9 mouse cellular contexts compared by ENCODE assay signal in the genomic region with DNA sequence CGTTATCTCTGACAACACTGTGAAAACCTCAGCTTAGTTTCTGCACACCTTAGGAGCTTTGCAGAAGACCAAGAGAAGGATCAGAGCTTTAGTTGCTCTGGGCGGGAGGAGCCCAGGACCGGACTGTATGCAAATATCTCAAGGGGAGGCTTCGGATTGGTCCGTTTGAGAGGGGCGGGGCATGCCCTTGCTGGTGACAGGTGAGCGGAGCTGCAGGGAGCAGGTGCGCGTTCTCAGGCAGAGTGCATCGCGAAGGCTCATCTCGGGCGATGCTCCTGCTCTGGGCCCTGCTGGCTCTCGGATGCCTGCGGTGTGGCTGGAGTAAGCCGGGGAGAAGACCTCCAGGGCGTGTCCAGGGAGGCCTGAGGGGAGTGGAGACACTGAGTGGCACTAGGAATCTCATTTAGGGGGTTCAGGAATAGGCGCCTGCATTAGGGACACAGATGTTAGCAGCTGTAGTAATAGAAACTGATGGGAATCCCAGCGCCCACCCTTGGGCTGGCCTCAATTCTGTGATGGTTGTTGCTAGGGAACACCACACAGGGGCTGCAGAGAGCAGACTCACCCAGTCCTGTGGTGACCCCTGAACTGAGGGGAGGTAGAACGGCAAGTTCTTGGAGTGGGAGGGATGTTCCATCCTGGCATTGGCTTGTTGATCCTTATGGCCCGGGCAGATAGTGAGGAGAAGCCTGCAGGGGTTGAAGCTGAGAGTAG. TPM values are rescaled to one million over a fixed set of nuclear protein-coding genes. Genes with fewer than 3 reads are reported as not detected.
DNase-seq lines count a peak whose midpoint lies in the region; ATAC-seq and TF ChIP-seq lines count a peak whose summit lies in the region.
"Had no signal": no experiment of that assay in that cellular context is flagged by ENCODE, and none has a peak within 500 bp of the region (broad histone marks: within the 10 kb centered on the region; RNA-seq: fewer than 3 reads in every experiment).

A gene (plus strand): TSS at position 191 of the 714 bp plus-strand sequence.

- 9% methylated on average over 21 of the region's 21 CpGs for WGBS in forebrain, postnatal 0 days
- WGBS in midbrain, embryonic 16.5 days, result 7% methylated on average over 21 of the region's 21 CpGs

- H3K27ac ChIP-seq in layer of hippocampus, adult 2 months, result 0 out of 2 replicates have a peak within 1 kb of the TSS, but pooled peaks have one; percentile 18
- H3K27ac ChIP-seq in forebrain, postnatal 0 days (ENCODE audit: low read depth, low read length), result peak within 1 kb of the TSS; percentile 67
- no peak within 1 kb of the TSS for H3K27ac ChIP-seq in midbrain, embryonic 16.5 days (ENCODE audit: low read length)

- no peaks in the 10 kb centered on the region for H3K27me3 ChIP-seq in forebrain, postnatal 0 days (ENCODE audit: insufficient read depth, low read length)
- no peaks in the 10 kb centered on the region for H3K27me3 ChIP-seq in midbrain, embryonic 16.5 days (ENCODE audit: control insufficient read depth, insufficient read depth, low read depth, low read length)
- H3K27me3 ChIP-seq: Patski had no signal

- ATAC-seq in forebrain, postnatal 0 days, result 0 out of 2 replicates have a peak, but pooled peaks have one; percentile 25
- ATAC-seq in midbrain, embryonic 16.5 days, result no peak
- ATAC-seq: Patski had no signal

- peak within 1 kb of the TSS; percentile 27 for H3K4me2 ChIP-seq in forebrain, postnatal 0 days (ENCODE audit: low read depth)
- peak within 1 kb of the TSS; percentile 53 for H3K4me2 ChIP-seq in midbrain, embryonic 16.5 days (ENCODE audit: low read length)

- DNase-seq in layer of hippocampus, adult 2 months (ENCODE audit: low spot score in 2 of 2), result no peak
- no peak for DNase-seq in layer of hippocampus, adult 11-12 months (ENCODE audit: low spot score)
- no peak for DNase-seq in forebrain, postnatal 0 days
- peak; percentile 58 to 74 for DNase-seq in kidney, postnatal 36 days
- no peak for DNase-seq in gastrocnemius, postnatal 25 days
- DNase-seq in layer of hippocampus, postnatal 25 days (ENCODE audit: extremely low spot score in 1 of 2, low spot score in 1 of 2), result no peak
- DNase-seq in heart, adult 8-10 months (ENCODE audit: low spot score), result no peak

- no peak within 1 kb of the TSS for H3K4me3 ChIP-seq in layer of hippocampus, adult 2 months
- H3K4me3 ChIP-seq in forebrain, postnatal 0 days (ENCODE audit: low read depth, low read length), result no peak within 1 kb of the TSS
- H3K4me3 ChIP-seq in midbrain, embryonic 16.5 days (ENCODE audit: low read depth, low read length), result peak within 1 kb of the TSS; percentile 5; the same call in 1 of the 2 replicates

- no peak within 1 kb of the TSS for H3K9ac ChIP-seq in forebrain, postnatal 0 days
- H3K9ac ChIP-seq in midbrain, embryonic 16.5 days (ENCODE audit: low read depth, low read length), result 0 out of 2 replicates have a peak within 1 kb of the TSS, but pooled peaks have one; percentile 32

- no peaks in the 10 kb centered on the region for H3K36me3 ChIP-seq in forebrain, postnatal 0 days (ENCODE audit: insufficient read depth)
- H3K36me3 ChIP-seq in midbrain, embryonic 16.5 days (ENCODE audit: control insufficient read depth, insufficient read depth, low read length), result no peaks in the 10 kb centered on the region

- TF ChIP-seq CTCF in layer of hippocampus, adult 2 months (conservative IDR thresholded peaks at IDR 0.05), result no peak
- no peak for TF ChIP-seq CTCF in forebrain, postnatal 0 days (IDR thresholded peaks at IDR 0.05; ENCODE audit: low read depth)

- no peaks in the 10 kb centered on the region for H3K9me3 ChIP-seq in forebrain, postnatal 0 days (ENCODE audit: low read length)
- no peaks in the 10 kb centered on the region for H3K9me3 ChIP-seq in midbrain, embryonic 16.5 days (replicated peaks; ENCODE audit: control insufficient read depth, low read length, poor library complexity, severe bottlenecking)

- 0 out of 2 replicates have a peak, but pooled peaks cover 7% of the 10 kb centered on the region for H3K4me1 ChIP-seq in forebrain, postnatal 0 days (ENCODE audit: insufficient read depth)
- H3K4me1 ChIP-seq in midbrain, embryonic 16.5 days (ENCODE audit: control insufficient read depth, insufficient read depth, low read length), result peaks cover 7% of the 10 kb centered on the region

RNA-seq across cellular contexts. Expression of the gene that starts here (rescaled TPM):
- total RNA-seq in layer of hippocampus, adult 2 months (2021), result not detected
- total RNA-seq in forebrain, postnatal 0 days (2014; rRNA removed), result 1.1 and 2.2 TPM in 2 replicates
- polyA plus RNA-seq in forebrain, postnatal 0 days (2015; fragmentation: Nextera tagmentation; extraction: Ambion mirVana), result 1.3 and 1.4 TPM in 2 replicates
- 0.77 and 1.1 TPM in 2 replicates for polyA plus RNA-seq in midbrain, embryonic 16.5 days (2015; fragmentation: Nextera tagmentation; extraction: Ambion mirVana)
- total RNA-seq in gastrocnemius, postnatal 25 days (2021), result not detected
- total RNA-seq in layer of hippocampus, postnatal 25 days (2021), result not detected
- not detected for total RNA-seq in heart, adult 8-10 months (2022)
- polyA plus RNA-seq: Patski had no signal

Comparison
In these comparisons a context has a peak if more than half of its experiments do, and no peak if none do; other contexts are left out.
1. DNase-seq: peak in kidney, postnatal 36 days (2 of 2); none in layer of hippocampus, adult 2 months (0 of 2), layer of hippocampus, adult 11-12 months (single experiment), forebrain, postnatal 0 days (single experiment), gastrocnemius, postnatal 25 days (single experiment), layer of hippocampus, postnatal 25 days (0 of 2) and heart, adult 8-10 months (single experiment).